Mouse (Mus musculus) R1 (cell line): ENCODE measurements at regions not wholly inside any gene's neighbourhood (a gene's known extent, or its start where the extent isn't known, plus 50 kb on each side); places are given as distances from the start of the nearest gene placed in this dataset.
"Not testable (repeated sequence)": the region's sequence is repeated elsewhere in the genome, so short reads cannot be mapped to it uniquely, and the experiment has no call there.

Source experiments
- DNase-seq: peaks from one replicate; pipeline ENCODE4 v3.0.0-alpha.2; 2018; ENCODE audit warnings: low read depth, low spot score

GRCm38 (mm10) chr11:24925135-24925534, 847.3 kb downstream of the Bcl11a start:
- no peak for DNase-seq

GRCm38 (mm10) chr11:24943646-24944045, 865.8 kb downstream of the Bcl11a start:
- no peak for DNase-seq

- DNase-seq = peak; percentile 86
Measured at GRCm38 (mm10) chr11:24951161-24951560, 873.3 kb downstream of the Bcl11a start.

GRCm38 (mm10) chr11:24972359-24972758, 894.5 kb downstream of the Bcl11a start:
- no peak for DNase-seq

GRCm38 (mm10) chr11:24980193-24980665, 902.4 kb downstream of the Bcl11a start:
- no peak for DNase-seq

GRCm38 (mm10) chr11:24983060-24983629, 905.3 kb downstream of the Bcl11a start:
- no peak for DNase-seq

GRCm38 (mm10) chr11:25005491-25005890, 927.6 kb downstream of the Bcl11a start:
- no peak for DNase-seq

GRCm38 (mm10) chr11:25026786-25027185, 948.9 kb downstream of the Bcl11a start:
- DNase-seq = no peak

- no peak for DNase-seq
Measured at GRCm38 (mm10) chr11:25040983-25041382, 963.1 kb downstream of the Bcl11a start.

GRCm38 (mm10) chr11:25042763-25043162, 964.9 kb downstream of the Bcl11a start:
- DNase-seq = no peak

- DNase-seq = no peak
Measured at GRCm38 (mm10) chr11:25045339-25045738, 967.5 kb downstream of the Bcl11a start.

GRCm38 (mm10) chr11:25045977-25046376, 968.1 kb downstream of the Bcl11a start:
- peak; percentile 45 for DNase-seq

- DNase-seq = no peak
Measured at GRCm38 (mm10) chr11:25055698-25056097, 977.8 kb downstream of the Bcl11a start.

- peak; percentile 17 for DNase-seq
Measured at GRCm38 (mm10) chr11:25057093-25057521, 979.3 kb downstream of the Bcl11a start.

- DNase-seq = no peak
Measured at GRCm38 (mm10) chr11:25057543-25057942, 979.7 kb downstream of the Bcl11a start.

- peak; percentile 16 for DNase-seq
Measured at GRCm38 (mm10) chr11:25063042-25063441, 985.2 kb downstream of the Bcl11a start.

- no peak for DNase-seq
Measured at GRCm38 (mm10) chr11:25063978-25064377, 986.1 kb downstream of the Bcl11a start.

GRCm38 (mm10) chr11:25099976-25100375, 1022.1 kb downstream of the Bcl11a start:
- DNase-seq = not testable (repeated sequence)

- no peak for DNase-seq
Measured at GRCm38 (mm10) chr11:25104432-25104831, 1026.6 kb downstream of the Bcl11a start.

GRCm38 (mm10) chr11:25124458-25124857, 1046.6 kb downstream of the Bcl11a start:
- no peak for DNase-seq

- DNase-seq = no peak
Measured at GRCm38 (mm10) chr11:25142226-25142625, 1064.4 kb downstream of the Bcl11a start.

- DNase-seq = no peak
Measured at GRCm38 (mm10) chr11:25142833-25143232, 1065.0 kb downstream of the Bcl11a start.

- no peak for DNase-seq
Measured at GRCm38 (mm10) chr11:25147287-25147686, 1063.3 kb downstream of the 5730522E02Rik start.

- no peak for DNase-seq
Measured at GRCm38 (mm10) chr11:25156705-25157104, 1053.9 kb downstream of the 5730522E02Rik start.
